Mouse (Mus musculus) ovary, postnatal 10 days (tissue): ENCODE data around the gene Rere.

Experiments
- DNase-seq: peaks from one replicate; pipeline ENCODE4 v3.0.0; 2022; ENCODE audit warnings: low spot score

The Rere gene

DNA sequence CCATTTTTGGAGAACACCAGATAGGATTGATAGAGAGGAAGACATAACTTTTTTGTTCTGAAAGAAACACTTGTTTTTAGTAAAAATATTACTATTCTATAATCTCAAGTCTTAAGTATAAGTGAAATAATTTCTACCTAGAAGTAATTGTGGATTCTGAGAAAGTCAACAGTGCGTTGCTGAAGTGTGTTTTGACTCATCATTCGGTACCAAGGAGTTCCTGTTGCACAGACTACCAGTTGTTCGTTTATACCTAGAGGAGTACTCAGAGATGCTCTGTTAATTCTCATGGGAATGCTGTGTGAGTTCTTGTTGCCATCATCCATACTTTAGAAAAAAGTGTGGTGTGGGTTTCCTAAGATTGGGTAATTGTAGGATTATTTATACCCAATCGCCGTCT lies 154.1 kb downstream of the Rere start:
- no peak for DNase-seq

DNA sequence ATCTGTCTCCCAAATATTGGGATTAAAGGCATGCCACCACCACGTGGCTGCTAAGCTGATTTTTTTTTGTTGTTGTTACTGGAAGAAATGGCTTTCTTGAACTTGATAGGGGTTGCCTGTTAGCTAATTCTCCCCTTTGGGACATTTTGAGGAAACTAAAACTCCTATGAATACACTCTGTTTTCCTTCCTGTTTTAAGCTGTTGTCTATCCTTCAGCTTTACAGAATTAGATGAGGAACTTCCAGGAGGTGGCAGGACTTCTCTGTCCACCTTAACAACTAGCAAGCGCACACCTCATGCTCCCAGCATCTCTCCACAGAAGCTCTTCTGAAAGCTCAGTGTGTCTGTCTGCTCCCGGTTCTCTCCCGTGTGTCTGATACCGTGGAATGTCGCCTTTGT lies 157.2 kb downstream of the Rere start:
- DNase-seq, result no peak

DNA sequence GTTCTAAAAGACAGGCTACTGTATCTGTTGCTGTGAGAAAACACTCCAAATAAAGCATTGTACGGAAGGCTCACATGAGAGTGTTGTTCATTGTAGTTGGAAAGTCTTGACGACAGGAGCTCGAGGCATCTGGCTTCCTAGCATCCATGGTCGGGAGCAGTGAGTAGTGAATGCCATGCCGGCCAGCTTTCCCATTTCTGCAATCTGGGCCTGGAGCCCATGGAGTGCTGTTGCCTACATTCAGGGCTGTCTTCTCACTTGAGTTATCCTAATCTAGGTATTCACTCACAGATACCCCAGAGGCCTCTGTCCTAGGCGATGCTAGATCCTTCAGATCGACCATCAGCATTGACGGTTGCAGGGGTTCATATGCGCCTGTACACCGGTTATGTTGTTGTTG lies 160.5 kb downstream of the Rere start:
- no peak for DNase-seq

DNA sequence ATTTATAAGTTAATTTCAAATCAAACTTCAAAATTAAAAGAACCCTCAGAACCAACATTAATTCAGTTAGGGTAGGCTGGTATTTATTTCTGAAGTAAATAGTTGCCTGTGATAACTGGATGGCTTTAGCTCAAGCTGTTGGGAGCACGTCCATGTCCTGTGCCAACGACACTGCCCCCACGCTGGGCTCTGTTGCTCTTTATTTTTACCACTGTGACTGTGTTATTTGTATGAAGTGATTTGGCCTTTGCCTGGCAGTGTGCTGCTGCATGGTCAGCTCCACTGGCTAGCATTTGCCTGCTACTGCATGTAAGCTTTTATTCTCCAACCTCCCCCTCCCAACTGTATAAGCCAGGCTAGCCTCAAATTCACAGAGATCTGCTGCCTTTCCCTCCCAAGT lies 162.6 kb downstream of the Rere start:
- no peak for DNase-seq

DNA sequence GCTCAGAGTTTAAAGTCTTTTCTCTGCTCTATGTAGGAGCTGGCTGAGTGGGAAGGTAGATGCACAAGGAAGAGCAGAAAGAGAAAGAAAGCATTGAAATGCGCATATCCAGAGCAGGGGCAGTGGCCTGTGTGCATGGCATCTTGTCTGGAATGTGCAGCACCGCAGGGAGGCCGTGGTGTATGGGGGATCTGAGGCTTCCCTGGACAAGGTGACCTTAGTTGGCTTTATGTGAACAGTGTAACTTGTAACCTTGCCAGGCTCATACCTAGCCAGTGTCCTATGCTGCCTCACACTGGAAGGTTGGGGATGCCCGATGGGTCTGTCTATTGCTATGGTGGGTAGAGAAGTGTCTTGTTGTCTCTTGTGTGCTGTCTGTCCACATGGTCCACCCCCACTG lies 165.2 kb downstream of the Rere start:
- no peak for DNase-seq

DNA sequence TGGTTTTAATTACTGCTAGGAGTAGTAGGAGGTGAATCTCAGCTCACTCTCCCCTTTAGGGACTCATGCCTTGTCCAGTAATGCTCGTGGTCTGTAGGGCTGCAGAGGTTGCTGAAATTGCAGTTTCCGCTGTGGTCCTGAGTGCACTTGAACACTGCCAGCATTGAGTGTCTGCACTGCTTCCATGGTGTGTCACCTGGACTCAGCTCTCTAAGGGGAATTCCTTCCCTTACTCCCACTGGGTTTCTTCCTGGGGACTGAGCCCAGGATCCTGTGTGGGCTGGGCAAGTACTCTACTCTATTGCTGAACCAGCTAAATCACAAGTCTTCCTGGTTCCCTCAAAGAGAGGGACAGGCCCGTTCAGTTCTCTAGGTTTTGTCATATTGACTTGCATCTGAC lies 166.1 kb downstream of the Rere start:
- DNase-seq, result no peak

DNA sequence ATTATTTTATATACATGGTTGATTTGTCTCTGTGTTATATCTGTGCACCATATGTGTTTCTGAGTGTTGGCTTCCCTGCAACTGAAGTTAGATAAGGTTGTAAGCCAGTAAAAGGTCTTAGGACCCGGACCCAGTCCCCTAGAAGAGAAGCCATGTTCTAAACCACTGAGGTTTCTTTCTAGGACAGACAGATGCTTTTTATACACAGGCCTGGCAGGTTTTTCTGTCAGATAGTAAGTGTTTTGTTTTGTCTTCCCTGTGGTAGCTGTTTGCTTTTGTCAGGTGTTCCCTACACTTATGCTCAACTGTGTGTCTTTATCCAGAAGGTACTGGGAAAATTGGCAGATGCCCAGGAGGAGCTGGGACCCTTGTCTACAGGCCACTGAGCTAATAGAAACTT lies 167.0 kb downstream of the Rere start:
- DNase-seq, result no peak

DNA sequence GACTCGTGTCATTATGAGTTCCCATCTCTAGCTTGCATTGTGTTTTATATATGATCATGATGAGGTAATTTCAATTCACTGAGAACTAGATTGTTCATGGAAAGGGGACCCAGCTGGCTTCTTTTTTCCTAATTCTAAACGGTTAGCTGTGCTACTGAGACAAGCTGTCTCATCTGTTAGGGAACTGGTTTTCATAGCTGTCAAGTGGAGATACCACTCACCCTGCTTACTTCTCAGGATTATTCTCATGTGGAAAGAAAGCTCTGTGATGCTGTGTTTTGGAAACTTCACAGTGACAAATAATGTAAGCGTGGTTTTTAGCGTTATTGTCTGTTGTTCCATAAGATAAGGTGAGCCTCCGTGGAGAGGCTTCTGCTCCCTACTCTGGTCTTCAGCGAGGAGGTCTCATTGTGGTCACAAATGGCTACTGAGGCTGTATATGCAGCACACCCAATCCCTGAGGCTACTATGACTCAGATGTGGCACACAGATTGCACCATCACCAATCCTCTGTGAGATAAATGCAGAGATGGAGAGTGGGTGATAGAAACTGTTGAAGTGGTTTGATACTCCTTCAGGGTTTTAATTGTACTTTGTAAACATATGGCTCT lies 168.7 kb downstream of the Rere start:
- no peak for DNase-seq

DNA sequence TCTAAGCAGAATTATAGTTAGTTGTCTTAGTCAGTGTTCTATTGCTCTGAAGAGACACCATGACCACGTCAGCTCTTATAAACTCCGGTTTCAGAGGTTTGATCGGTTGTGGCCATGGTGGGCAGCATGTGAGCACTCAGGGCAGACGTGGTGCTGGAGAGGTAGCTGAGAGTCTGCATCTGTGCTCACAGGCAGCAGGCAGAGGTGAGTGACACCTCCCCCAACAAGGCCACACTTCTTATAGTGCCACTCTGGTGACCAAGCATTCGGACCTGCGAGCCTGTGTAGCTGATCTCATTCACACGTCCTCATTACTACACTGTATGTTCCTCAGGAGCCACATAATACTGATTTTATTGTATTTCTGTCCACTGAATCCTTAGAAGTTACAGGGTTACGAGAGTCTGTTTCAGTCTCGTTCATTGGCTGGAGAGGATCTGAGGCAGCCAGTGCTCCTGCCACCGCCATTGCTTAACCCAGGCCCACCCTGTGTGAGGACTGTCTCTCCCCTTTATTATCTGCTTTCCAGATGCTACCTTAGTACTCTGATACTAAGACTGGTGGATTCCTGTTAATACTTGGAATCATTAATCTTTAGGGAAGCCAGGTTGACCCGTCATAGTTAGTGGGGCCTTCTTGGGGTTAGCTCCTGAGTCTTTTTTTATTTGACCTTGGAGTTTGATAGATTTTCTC lies 170.9 kb downstream of the Rere start:
- DNase-seq, result no peak

DNA sequence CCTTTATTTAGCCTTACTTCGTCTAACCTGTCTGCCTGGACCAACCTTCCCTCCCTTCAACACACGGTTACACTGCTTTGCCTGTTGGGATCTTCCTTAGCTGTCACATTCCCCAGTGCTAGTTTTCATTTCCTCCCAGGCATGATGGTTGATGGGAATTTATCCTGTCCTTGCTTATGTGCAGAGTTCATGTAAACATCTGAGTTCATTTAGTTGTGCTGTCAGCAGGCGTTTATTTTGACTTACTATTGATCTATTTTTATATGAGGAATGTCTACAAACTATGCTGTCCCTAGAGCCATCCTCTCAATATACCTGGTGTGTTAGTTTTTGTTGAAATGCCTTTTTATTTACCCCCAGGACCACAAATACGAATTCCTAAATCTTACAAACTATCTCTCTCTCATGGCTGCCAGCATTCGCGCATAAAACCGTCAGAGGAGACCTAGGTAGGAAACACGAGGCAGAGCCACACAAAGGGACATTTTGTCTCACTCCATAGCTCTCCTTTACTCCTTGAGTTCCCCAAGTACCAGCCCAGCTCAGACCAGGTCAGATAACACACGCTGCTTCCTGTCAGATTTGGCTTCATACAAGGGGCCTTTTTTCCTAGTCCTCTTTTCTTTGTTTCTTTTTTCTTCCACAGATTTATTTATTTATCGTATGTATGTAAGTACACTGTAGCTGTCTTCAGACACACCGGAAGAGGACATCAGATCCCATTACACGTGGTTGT lies 173.3 kb downstream of the Rere start:
- no peak for DNase-seq

DNA sequence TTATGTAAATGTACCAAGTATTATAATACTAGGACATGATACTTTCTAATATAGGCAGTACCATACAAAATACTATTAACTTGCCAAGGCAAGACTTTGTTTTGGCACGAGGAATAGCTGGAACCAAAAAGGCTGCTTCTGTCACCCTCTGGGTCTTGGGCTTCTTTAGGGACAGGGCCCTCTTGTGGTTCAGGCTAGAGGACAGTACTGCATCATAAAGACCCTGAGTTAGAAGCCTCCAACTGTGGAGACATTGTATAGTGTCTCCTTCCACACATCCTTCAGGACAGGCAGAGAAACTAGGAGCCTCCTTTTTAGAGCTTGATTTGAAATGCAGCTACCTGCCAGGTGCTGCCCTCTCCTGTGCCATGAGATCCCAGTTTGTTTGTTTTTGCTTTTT lies 174.3 kb downstream of the Rere start:
- DNase-seq, result no peak

DNA sequence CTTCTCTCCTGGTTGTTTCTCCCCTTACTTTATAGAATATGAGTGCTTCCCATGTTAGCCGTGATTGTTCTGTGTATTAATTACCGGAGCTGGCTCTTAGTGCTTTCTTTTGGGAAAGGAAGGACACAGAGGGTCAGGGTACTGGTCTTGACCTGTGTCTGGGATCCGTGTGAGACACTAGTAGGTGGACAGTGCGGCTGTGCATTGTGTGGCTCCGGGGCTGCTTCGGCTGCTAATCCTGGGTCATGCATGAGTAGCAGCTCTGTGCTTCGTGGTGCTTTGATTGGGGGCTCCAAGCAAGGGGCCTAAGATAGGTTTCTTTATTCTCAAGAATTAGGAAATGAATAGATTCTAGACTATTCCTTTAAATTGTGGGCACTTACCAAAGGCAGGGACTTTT lies 175.0 kb downstream of the Rere start:
- no peak for DNase-seq

DNA sequence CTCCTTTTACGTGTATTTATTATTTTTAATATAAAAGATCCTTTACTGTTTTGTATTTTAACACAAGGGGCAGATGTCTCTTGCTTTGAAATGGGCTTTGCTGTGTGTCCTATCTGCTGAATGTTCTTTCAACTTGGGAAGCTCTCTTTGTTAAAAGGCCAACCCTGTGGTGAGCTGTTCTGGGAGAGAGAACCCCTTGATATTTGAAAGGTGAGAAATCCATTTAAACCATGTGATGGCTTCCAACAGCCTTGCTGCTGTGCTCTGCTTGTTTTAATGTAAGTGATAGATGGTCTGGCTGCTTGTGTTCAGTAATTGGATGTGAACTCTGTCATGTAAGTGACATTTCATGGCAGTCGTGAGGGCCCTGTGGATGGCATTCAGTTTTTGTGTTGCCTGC lies 175.4 kb downstream of the Rere start:
- no peak for DNase-seq

DNA sequence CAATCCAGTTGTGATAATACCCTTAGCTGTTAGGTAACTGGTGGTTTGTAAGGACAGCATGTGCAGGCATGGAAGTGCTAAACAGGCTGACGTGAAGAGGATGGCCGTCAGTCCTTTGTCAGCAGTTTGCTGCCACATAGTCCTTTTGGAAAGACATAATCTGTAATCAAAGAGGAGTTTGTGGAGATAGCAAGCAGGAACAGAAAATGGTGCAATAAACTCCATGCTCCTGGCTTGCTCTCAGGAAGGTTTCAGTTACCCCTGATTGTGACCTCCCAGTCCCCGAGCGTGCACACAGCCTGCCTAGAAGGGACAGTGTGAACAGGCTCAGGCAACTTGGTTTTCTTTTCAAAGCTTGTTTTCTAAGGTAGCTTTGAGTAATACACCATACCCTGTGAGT lies 175.9 kb downstream of the Rere start:
- no peak for DNase-seq

DNA sequence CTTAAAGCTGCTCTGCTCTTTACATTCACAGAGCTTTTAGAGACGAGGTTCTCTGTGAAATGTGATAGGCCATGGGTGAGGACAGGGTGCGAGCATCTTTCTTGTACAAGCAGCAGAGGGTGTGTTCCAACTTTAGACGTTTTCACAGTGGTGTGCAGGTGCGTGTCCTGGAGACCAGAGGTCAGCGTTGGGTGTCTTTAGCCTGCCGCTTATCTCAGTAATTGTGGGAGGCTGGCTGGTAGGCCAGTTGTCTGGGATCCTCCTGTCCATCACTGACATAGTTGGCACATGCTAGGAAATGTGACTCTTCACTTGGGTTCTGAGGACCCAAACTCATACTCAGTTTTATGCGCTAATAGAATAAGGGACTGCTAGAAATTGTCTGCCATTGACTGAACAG lies 176.3 kb downstream of the Rere start:
- no peak for DNase-seq

DNA sequence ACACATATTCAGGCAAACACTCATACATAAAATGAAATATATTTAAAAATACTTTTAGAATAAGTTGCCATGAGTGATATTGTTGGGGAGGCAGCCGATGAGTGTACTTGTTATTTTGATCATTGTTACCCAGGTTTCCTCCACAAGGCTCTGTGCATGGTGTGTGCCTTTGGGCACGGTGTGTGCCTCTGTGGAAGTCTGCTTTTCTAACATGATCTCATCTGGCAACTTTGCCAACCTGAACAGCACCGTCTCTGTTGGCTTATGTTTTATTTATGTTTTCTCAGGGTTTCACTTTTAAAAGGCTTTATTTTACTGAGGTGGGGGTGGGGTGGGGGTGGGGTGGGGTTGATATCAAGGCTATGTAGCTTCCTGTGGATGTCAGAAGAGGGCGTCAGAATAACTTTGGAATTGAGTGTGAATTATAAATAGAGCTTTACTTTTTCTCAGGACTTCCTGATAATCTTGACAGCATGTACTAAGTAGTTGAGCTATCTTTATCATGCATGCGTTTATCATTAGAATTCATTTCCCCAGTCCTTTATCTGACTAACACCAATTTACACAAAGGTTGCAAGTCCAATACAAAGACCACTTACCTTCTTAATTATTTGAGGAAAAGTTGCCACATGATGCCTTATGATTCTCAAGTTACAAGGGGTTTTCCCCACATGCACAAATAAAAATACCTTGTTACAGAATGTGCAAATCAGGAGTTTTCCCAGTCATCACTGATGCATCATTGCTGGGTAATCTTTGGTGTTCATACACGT lies 177.8 kb downstream of the Rere start:
- no peak for DNase-seq

DNA sequence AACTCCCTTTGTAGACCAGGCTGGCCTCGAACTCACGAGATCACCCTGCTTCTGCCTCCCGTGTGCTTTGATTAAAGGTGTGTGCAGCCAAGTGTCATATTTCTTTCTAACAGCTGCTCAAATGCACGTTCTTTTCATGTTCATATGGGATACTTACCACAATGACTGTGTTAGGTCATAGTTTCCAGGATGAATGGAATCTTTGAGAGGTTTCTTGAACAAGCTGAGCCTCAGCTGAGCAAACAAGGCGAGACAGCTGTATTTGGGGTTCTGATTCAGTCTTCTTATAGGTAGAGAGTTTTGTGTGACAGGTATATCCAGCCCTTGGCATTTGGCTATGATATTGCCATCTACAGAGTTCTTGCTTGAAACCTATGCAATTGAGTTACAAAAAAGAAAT lies 179.0 kb downstream of the Rere start:
- DNase-seq, result no peak

DNA sequence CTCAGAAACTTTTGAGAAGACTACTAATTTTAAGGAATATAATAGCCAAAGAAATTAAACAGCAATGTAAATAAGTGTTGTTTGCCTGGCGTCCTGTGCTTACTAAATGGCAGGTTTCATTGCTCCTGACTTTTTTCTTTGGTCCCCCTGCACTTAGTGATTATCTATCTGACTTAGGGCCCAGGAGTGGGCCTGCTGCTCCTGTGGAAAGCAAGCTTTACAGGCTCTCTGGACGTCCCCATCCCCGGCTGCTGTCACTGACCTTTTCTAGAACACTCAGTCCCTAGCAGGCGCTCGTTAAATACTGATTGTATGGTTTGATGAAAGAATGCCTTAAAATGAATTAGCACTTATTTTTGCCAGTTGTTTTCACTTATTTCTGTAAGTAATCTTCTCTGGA lies 179.6 kb downstream of the Rere start:
- DNase-seq, result no peak

DNA sequence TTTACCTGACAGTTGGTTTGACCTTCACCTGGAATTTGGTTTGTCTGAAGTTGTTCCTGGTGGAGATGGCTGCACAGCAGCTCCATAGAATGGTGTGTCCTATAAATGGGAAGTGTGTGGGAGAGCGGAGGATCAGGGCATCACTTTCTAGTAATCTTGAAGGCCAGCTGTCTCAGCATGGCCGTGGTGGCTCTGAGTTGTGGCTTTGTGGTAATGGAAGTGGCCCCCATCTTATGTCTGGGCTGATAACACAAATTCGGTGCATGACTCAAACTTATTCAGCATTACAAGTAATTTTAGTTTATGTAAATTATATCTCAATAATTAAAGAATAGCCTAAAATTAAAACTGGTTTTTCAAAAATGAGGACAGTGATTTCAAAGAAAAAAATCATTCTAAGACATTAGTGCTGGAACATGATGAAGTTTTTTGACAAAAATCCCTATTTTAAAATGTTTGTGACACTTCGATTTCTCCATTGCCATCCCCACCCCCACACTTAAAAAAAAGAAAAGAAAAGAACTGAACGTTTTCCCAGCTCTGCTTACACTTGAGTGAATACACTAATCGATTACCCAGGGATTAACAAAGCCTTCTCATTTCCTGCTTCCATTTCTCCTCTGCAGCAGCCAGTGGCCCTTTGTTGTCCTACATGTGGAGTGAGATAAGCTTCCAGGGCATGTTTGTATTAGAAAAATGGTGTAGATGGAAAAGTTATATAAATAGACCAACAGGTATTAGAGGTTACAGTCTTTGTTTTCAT lies 180.2 kb downstream of the Rere start:
- DNase-seq, result no peak

DNA sequence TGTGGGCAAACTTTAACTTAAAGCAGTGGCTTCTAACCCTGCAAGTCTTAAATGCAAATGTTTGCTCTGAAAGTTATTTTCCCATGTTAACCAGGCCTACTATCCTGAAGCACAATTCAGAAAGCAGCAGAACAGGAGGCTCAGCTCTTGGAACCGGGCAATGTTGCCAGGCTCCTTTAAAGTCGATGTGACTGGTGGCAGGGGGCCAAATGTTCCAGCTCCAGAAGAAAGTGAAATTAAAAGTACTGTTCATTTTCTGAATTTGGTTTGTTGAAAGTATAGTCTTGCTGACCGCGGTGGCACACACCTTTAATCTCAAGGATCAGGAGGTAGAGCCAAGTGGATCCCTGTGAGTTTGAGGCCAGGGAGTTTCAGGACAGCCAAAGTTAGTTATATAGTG lies 180.9 kb downstream of the Rere start:
- no peak for DNase-seq

DNA sequence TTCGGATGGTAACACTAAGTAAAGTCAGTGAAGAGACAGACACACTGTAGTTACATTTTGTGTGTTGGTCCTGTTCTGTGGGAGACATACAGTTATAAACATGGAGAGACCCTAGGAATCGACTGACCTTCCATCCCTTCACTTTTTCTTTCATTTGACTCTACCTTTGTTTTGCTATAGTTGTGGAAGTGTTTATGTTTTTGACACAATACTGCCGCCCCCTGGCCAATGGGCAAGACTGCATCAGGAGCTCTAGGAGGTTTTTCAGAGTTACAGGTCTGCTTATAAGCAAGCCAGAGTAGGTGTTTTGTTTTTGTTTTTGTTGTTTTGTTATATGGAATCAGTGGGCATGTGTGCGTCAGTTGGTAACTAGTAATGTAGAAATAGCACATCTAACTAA lies 184.3 kb downstream of the Rere start:
- no peak for DNase-seq

DNA sequence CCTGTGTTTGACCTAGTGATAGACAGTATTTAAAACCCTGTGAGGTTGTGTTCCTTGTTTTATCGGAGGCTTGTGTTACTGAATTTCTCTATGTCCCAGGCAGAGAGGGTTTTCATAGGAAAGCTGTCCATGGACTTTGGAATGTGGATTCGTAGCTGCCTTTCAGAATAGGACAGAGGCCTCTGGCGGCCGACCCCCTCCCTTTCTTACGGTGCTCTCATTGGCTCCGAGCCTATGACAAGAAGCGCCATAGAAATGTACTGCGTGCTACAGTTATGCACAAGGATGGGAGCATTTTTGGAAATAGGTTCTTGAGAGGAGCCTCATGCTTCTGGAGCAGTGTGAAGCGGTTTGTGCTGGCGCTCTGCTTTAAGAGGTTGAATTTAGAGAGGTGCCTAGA lies 187.8 kb downstream of the Rere start:
- no peak for DNase-seq
